Mouse (Mus musculus) midbrain, embryonic 16.5 days (tissue): ENCODE data around the gene Zmynd8. TPM values are rescaled to one million over a fixed set of nuclear protein-coding genes. Genes with fewer than 3 reads are reported as not detected.
A peak's percentile ranks its signal among the peaks of the same experiment; 100 is the strongest.

Experiments
- ATAC-seq: fragments of 200-750 bp; cut with Nextera tagmentation; 2 replicates; pipeline ENCODE4 v1.8.0; 2017; ENCODE audit warnings: moderate TSS enrichment
- H3K27ac ChIP-seq: fragments of 300-500 bp; sonication (generic); 2 replicates; pipeline ENCODE4 v1.5.1; 2014; ENCODE audit warnings: mild to moderate bottlenecking, low read length, mixed read lengths
- H3K27me3 ChIP-seq: fragments of 300-500 bp; sonication (generic); 2 replicates; pipeline ENCODE4 v1.6.1; 2014; ENCODE audit warnings: low read depth, low read length, mixed read lengths; ENCODE audit not compliant: control insufficient read depth, insufficient read depth
- H3K36me3 ChIP-seq: fragments of 300-500 bp; sonication (generic); 2 replicates; pipeline ENCODE4 v1.6.1; 2014; ENCODE audit warnings: mild to moderate bottlenecking, low read length, moderate library complexity, mixed read lengths; ENCODE audit not compliant: control insufficient read depth, insufficient read depth
- H3K4me1 ChIP-seq: fragments of 300-500 bp; sonication (generic); 2 replicates; pipeline ENCODE4 v1.6.1; 2014; ENCODE audit warnings: mild to moderate bottlenecking, low read length, mixed read lengths; ENCODE audit not compliant: control insufficient read depth, insufficient read depth
- H3K4me2 ChIP-seq: fragments of 300-500 bp; sonication (generic); 2 replicates; pipeline ENCODE4 v1.6.1; 2014; ENCODE audit warnings: mild to moderate bottlenecking, low read length, mixed read lengths
- H3K4me3 ChIP-seq: fragments of 300-500 bp; sonication (generic); 2 replicates; pipeline ENCODE4 v1.5.1; 2014; ENCODE audit warnings: low read depth, mild to moderate bottlenecking, low read length, moderate library complexity, mixed read lengths
- H3K9ac ChIP-seq: fragments of 300-500 bp; sonication (generic); 2 replicates; pipeline ENCODE4 v1.6.1; 2014; ENCODE audit warnings: low read depth, low read length, mixed read lengths
- H3K9me3 ChIP-seq: fragments of 300-500 bp; sonication (generic); replicated peaks from 2 replicates; pipeline ENCODE4 v1.6.1; 2014; ENCODE audit warnings: mild to moderate bottlenecking, low read length, mixed read lengths; ENCODE audit not compliant: control insufficient read depth, poor library complexity, severe bottlenecking
- WGBS: fragments of 180-500 bp; shearing (Covaris S2); extraction: QIAGEN DNeasy Blood & Tissue Kit; methylation state at CpG from one replicate; pipeline ENCODE4 v1.1.7; 2014; 5-methylcytosine and 5-hydroxymethylcytosine counted together
- polyA plus RNA-seq: library from polyadenylated mRNA; unstranded; fragments of >200 nt; fragmentation: Nextera tagmentation; extraction: Ambion mirVana; gene quantifications from 2 replicates; pipeline ENCODE4 v1.2.1, GENCODE M21; 2015

The Zmynd8 gene
- polyA plus RNA-seq, 1 experiment from 2014 or later, result 78.7 TPM

- H3K9me3 ChIP-seq, result no peaks in the 10 kb centered on the region
- H3K27ac ChIP-seq, result no peak overlapping the region
- H3K36me3 ChIP-seq, result no peaks in the 10 kb centered on the region
- no peaks in the 10 kb centered on the region for H3K27me3 ChIP-seq
- H3K4me3 ChIP-seq, result no peak overlapping the region
- H3K9ac ChIP-seq, result no peak overlapping the region
- H3K4me2 ChIP-seq, result no peak overlapping the region
- WGBS, result 8% methylated on average over 5 of the region's 5 CpGs
- H3K4me1 ChIP-seq, result peaks cover 4% of the 10 kb centered on the region; the same call in 1 of the 2 replicates
- peak; percentile 84 for ATAC-seq
These were observed 140.3 kb downstream of the Zmynd8 start for GRCm38 (mm10) chr2:165758534-165758933.

DNA sequence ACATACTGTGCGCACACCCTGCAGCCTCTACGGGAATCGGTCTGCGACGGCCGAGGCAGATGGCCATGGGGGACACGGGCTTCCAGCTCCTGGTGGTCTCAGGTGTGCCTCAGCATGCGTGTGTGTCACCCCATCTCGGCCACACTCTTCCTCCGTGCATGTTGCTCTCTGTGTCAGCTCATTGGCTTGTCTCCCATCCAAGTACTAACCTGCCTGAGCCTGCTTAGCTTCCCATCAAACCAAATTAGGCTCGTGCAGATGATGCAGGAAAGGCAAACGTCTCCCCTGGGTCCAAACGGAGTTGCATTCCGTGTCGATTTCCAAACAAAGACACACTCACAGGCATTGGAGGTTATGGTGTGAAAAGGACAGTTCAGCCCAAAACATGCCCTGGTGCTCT lies 141.0 kb downstream of the Zmynd8 start:
- Histone ChIP-seq H3K27me3 (no peaks in the 10 kb centered on the region), H3K9me3 (no peaks in the 10 kb centered on the region), H3K4me1 (peaks cover 4% of the 10 kb centered on the region; the same call in 1 of the 2 replicates), H3K9ac (no peak overlapping the region), H3K27ac (peak overlapping the region; percentile 29; the same call in 1 of the 2 replicates), H3K4me2 (0 out of 2 replicates have a peak overlapping the region, but pooled peaks have one; percentile 8), H3K4me3 (no peak overlapping the region), H3K36me3 (no peaks in the 10 kb centered on the region)
- 51% methylated on average over 15 of the region's 15 CpGs for WGBS
- ATAC-seq, result no peak

DNA sequence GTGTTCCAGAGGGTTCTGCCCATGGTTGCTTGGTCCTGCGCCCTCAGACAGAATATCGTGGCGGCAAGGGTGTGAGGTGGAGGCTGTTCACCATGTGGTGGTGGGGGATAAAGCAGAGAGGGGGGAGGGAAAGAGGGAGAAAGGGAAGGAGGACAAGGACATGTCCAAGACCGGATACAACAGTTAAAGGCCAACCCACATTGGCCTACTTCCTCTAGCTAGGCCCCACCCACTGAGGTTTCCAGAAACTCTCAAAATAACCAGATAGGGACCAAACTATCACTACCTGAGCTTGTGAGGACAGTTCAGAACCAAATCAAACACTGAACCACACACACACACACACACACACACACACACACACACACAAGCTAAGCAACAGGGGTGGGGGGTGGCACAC lies 146.1 kb downstream of the Zmynd8 start:
- Histone ChIP-seq H3K36me3 (no peaks in the 10 kb centered on the region), H3K27me3 (no peaks in the 10 kb centered on the region), H3K27ac (no peak overlapping the region), H3K4me2 (no peak overlapping the region), H3K9me3 (no peaks in the 10 kb centered on the region), H3K4me3 (no peak overlapping the region), H3K9ac (no peak overlapping the region), H3K4me1 (peaks cover 8% of the 10 kb centered on the region; the same call in 1 of the 2 replicates)
- 91% methylated on average over 4 of the region's 4 CpGs for WGBS
- ATAC-seq, result no peak

DNA sequence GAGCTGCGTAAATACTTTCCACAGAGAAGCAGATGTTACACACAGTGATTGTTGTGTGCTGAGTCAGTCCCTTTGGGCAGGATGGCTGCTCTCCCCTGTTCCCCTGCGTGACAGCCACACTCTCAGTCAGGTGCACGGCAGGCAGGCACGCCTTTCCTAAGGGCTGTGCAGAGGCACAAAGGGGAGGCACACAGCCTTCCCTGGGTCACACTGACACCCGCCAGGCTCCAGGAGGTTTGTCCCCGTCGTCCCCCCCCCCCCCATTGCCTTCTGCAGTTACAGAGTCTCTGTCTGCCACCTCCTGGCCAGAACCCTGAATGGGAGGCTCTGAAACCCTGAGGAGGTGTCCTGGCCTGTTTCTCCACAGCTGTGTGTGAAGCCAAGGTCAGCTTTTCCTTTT lies 147.7 kb downstream of the Zmynd8 start:
- Histone ChIP-seq H3K9ac (no peak overlapping the region), H3K4me3 (no peak overlapping the region), H3K27me3 (no peaks in the 10 kb centered on the region), H3K4me2 (no peak overlapping the region), H3K36me3 (no peaks in the 10 kb centered on the region), H3K4me1 (peaks cover 4% of the 10 kb centered on the region; the same call in 1 of the 2 replicates), H3K27ac (no peak overlapping the region), H3K9me3 (no peaks in the 10 kb centered on the region)
- WGBS, result 34% methylated on average over 5 of the region's 7 CpGs
- ATAC-seq, result no peak

- Histone ChIP-seq H3K27ac (no peak overlapping the region), H3K9ac (no peak overlapping the region), H3K4me1 (peaks cover 9% of the 10 kb centered on the region; the same call in 1 of the 2 replicates), H3K9me3 (no peaks in the 10 kb centered on the region), H3K4me2 (no peak overlapping the region), H3K36me3 (no peaks in the 10 kb centered on the region), H3K27me3 (no peaks in the 10 kb centered on the region), H3K4me3 (no peak overlapping the region)
- 12% methylated on average over 11 of the region's 11 CpGs for WGBS
- no peak for ATAC-seq
These were observed 150.4 kb downstream of the Zmynd8 start for GRCm38 (mm10) chr2:165748426-165748825.

GRCm38 (mm10) chr2:165747975-165748374 lies 150.8 kb downstream of the Zmynd8 start:
- H3K27me3 ChIP-seq, result no peaks in the 10 kb centered on the region
- no peak overlapping the region for H3K9ac ChIP-seq
- H3K4me2 ChIP-seq, result no peak overlapping the region
- H3K4me1 ChIP-seq, result peaks cover 9% of the 10 kb centered on the region; the same call in 1 of the 2 replicates
- H3K36me3 ChIP-seq, result no peaks in the 10 kb centered on the region
- no peaks in the 10 kb centered on the region for H3K9me3 ChIP-seq
- H3K4me3 ChIP-seq, result no peak overlapping the region
- no peak overlapping the region for H3K27ac ChIP-seq
- no peak for ATAC-seq
- WGBS, result 62% methylated on average over 7 of the region's 7 CpGs

GRCm38 (mm10) chr2:165745306-165746098 lies 153.3 kb downstream of the Zmynd8 start:
- no peaks in the 10 kb centered on the region for H3K36me3 ChIP-seq
- no peak for ATAC-seq
- H3K4me3 ChIP-seq, result no peak overlapping the region
- no peak overlapping the region; the same call in 1 of the 2 replicates for H3K27ac ChIP-seq
- peaks cover 18% of the 10 kb centered on the region for H3K4me1 ChIP-seq
- no peaks in the 10 kb centered on the region for H3K9me3 ChIP-seq
- WGBS, result 30% methylated on average over 18 of the region's 18 CpGs
- no peak overlapping the region for H3K4me2 ChIP-seq
- H3K9ac ChIP-seq, result no peak overlapping the region
- H3K27me3 ChIP-seq, result no peaks in the 10 kb centered on the region

DNA sequence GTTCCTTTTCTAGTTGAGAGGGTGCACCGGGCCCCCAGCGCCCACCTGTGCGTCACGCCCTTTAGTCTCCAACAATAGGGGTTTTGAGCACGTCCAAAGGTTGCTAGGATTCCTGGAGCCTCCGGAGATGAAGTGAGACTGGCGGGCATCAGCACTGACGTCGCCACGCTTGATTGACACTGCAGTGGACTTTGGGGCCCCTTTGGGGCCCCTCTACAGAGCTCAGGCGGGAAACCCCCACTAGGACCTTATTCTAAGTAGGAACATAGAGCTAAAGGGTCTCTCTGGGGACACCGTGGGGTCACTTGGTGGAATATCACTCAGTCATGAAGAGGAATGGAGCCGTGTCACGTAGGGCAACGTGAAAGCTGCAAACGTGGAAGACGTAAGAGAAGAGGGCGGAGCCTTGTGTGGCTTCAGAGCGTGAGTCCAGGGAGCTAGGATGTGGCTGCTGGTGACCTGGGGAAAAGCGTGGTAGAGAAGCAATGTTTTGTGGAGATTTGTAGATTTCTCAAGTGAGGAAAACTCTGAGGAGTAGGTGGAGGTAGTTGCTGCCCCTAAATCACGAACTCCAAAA lies 156.5 kb downstream of the Zmynd8 start:
- ATAC-seq, result no peak
- Histone ChIP-seq H3K27me3 (no peaks in the 10 kb centered on the region), H3K9me3 (no peaks in the 10 kb centered on the region), H3K4me2 (no peak overlapping the region), H3K4me1 (peaks cover 14% of the 10 kb centered on the region), H3K4me3 (no peak overlapping the region), H3K9ac (no peak overlapping the region), H3K36me3 (no peaks in the 10 kb centered on the region), H3K27ac (no peak overlapping the region)
- 15% methylated on average over 21 of the region's 21 CpGs for WGBS

- Histone ChIP-seq H3K9ac (no peak overlapping the region), H3K9me3 (no peaks in the 10 kb centered on the region), H3K36me3 (no peaks in the 10 kb centered on the region), H3K27me3 (no peaks in the 10 kb centered on the region), H3K27ac (0 out of 2 replicates have a peak overlapping the region, but pooled peaks have one; percentile 14), H3K4me3 (no peak overlapping the region), H3K4me1 (peaks cover 14% of the 10 kb centered on the region), H3K4me2 (no peak overlapping the region)
- WGBS, result 10% methylated on average over 11 of the region's 11 CpGs
- no peak for ATAC-seq
These were observed 157.2 kb downstream of the Zmynd8 start for GRCm38 (mm10) chr2:165741526-165742050.
